Mouse (Mus musculus) midbrain, postnatal 0 days (tissue): ENCODE results near the gene 1700088E04Rik. TPM values are rescaled to one million over a fixed set of nuclear protein-coding genes. Genes with fewer than 3 reads are reported as not detected.

Experiments used
- ATAC-seq: fragments of 200-750 bp; cut with Nextera tagmentation; 2 replicates; pipeline ENCODE4 v1.8.0; 2017; ENCODE audit warnings: moderate number of reproducible peaks, mild to moderate bottlenecking, moderate TSS enrichment, moderate library complexity; ENCODE audit not compliant: low FRiP score
- DNase-seq: peaks from one replicate; pipeline ENCODE4 v3.0.0-alpha.2; 2015; ENCODE audit warnings: low spot score
- H3K27ac ChIP-seq: fragments of 300-500 bp; sonication (generic); 2 replicates; pipeline ENCODE4 v1.5.1; 2014; ENCODE audit warnings: low read depth, mild to moderate bottlenecking, low read length, mixed read lengths
- H3K27me3 ChIP-seq: fragments of 300-500 bp; sonication (generic); 2 replicates; pipeline ENCODE4 v1.6.1; 2014; ENCODE audit warnings: low read length, control low read depth, mixed read lengths; ENCODE audit not compliant: insufficient read depth
- H3K36me3 ChIP-seq: fragments of 300-500 bp; sonication (generic); 2 replicates; pipeline ENCODE4 v1.6.1; 2014; ENCODE audit warnings: low read length, control low read depth, mixed read lengths; ENCODE audit not compliant: insufficient read depth
- H3K4me1 ChIP-seq: fragments of 300-500 bp; sonication (generic); 2 replicates; pipeline ENCODE4 v1.6.1; 2014; ENCODE audit warnings: mild to moderate bottlenecking, control low read depth, antibody characterized with exemption, low read length, mixed read lengths; ENCODE audit not compliant: insufficient read depth
- H3K4me2 ChIP-seq: fragments of 300-500 bp; sonication (generic); 2 replicates; pipeline ENCODE4 v1.6.1; 2014; ENCODE audit warnings: low read depth, mild to moderate bottlenecking, low read length, mixed read lengths; ENCODE audit not compliant: poor library complexity, severe bottlenecking
- H3K4me3 ChIP-seq: fragments of 300-500 bp; sonication (generic); 2 replicates; pipeline ENCODE4 v1.5.1; 2014; ENCODE audit warnings: low read depth, mild to moderate bottlenecking, low read length, moderate library complexity
- H3K9ac ChIP-seq: fragments of 300-500 bp; sonication (generic); replicated peaks from 2 replicates; pipeline ENCODE4 v1.6.1; 2014; ENCODE audit warnings: mild to moderate bottlenecking, low read length, moderate library complexity, mixed read lengths; ENCODE audit not compliant: poor library complexity, severe bottlenecking
- H3K9me3 ChIP-seq: fragments of 300-500 bp; sonication (generic); 2 replicates; pipeline ENCODE4 v1.6.1; 2016; ENCODE audit warnings: low read length, control low read depth
- CTCF ChIP-seq: IDR thresholded peaks from 2 replicates; pipeline ENCODE4 v1.5.1; 2016; ENCODE audit warnings: antibody characterized with exemption, mild to moderate bottlenecking
- WGBS: fragments of 180-500 bp; shearing (Covaris S2); extraction: QIAGEN DNeasy Blood & Tissue Kit; methylation state at CpG from one replicate; pipeline ENCODE4 v1.1.7; 2014; 5-methylcytosine and 5-hydroxymethylcytosine counted together
- polyA plus RNA-seq: library from polyadenylated mRNA; unstranded; fragments of >200 nt; fragmentation: Nextera tagmentation; extraction: Ambion mirVana; gene quantifications from 2 replicates; pipeline ENCODE4 v1.2.1, GENCODE M21; 2015
- total RNA-seq: library from RNA; depleted of rRNA; stranded (reverse); fragments of >200 nt; gene quantifications from 2 replicates; pipeline ENCODE4 v1.2.3, GENCODE M21; 2014; rRNA removed

Gene 1700088E04Rik
- total and polyA plus RNA-seq, 2 experiments from 2014 or later: 11.7 to 21.6 TPM

- Histone ChIP-seq H3K9me3 (no peaks in the 10 kb centered on the region), H3K4me1 (no peaks in the 10 kb centered on the region), H3K27me3 (no peaks in the 10 kb centered on the region), H3K4me3 (no peak overlapping the region), H3K27ac (no peak overlapping the region), H3K9ac (no peak overlapping the region), H3K36me3 (peaks cover 60% of the 10 kb centered on the region), H3K4me2 (no peak overlapping the region)
- WGBS: 96% methylated on average over 7 of the region's 7 CpGs
- DNase-seq: no peak
- ATAC-seq: no peak
- TF ChIP-seq CTCF: no peak
Measured at GRCm38 (mm10) chr15:79079567-79079966, 61.5 kb downstream of the 1700088E04Rik start.

Other genes with a start within 250 kb of the 1700088E04Rik start
- gene Gm49510, start 241.6 kb downstream of the 1700088E04Rik start, total RNA-seq: 1.7 TPM in 1 of 2 replicates, not detected in the other
- 0.17 TPM in 1 of 2 replicates, not detected in the other for gene Gm49510, start 241.6 kb downstream of the 1700088E04Rik start, polyA plus RNA-seq
- 4.2 and 4.5 TPM in 2 replicates for gene Sh3bp1, start 241.5 kb downstream of the 1700088E04Rik start, total RNA-seq
- 4.0 and 4.7 TPM in 2 replicates for gene Sh3bp1, start 241.5 kb downstream of the 1700088E04Rik start, polyA plus RNA-seq
- 350 and 364 TPM in 2 replicates for gene Pdxp, start 227.3 kb downstream of the 1700088E04Rik start, total RNA-seq
- 171 and 181 TPM in 2 replicates for gene Pdxp, start 227.3 kb downstream of the 1700088E04Rik start, polyA plus RNA-seq
- 35.4 and 46.2 TPM in 2 replicates for gene Lgals1, start 214.5 kb downstream of the 1700088E04Rik start, total RNA-seq
- 69.7 and 76.8 TPM in 2 replicates for gene Lgals1, start 214.5 kb downstream of the 1700088E04Rik start, polyA plus RNA-seq
- 8.1 and 17.1 TPM in 2 replicates for gene Nol12, start 206.3 kb downstream of the 1700088E04Rik start, total RNA-seq
- 64.0 and 69.5 TPM in 2 replicates for gene Nol12, start 206.3 kb downstream of the 1700088E04Rik start, polyA plus RNA-seq
- gene Triobp, start 193.5 kb downstream of the 1700088E04Rik start, total RNA-seq: 40.0 and 53.3 TPM in 2 replicates
- 24.7 and 28.4 TPM in 2 replicates for gene Triobp, start 193.5 kb downstream of the 1700088E04Rik start, polyA plus RNA-seq
- gene H1f0, start 112.8 kb downstream of the 1700088E04Rik start, total RNA-seq: 132 and 136 TPM in 2 replicates
- gene H1f0, start 112.8 kb downstream of the 1700088E04Rik start, polyA plus RNA-seq: 135 and 144 TPM in 2 replicates
- gene Galr3, start 99.4 kb downstream of the 1700088E04Rik start, total RNA-seq: 3.3 and 3.9 TPM in 2 replicates
- 0.25 and 0.32 TPM in 2 replicates for gene Galr3, start 99.4 kb downstream of the 1700088E04Rik start, polyA plus RNA-seq
- gene Ankrd54, start 78.4 kb downstream of the 1700088E04Rik start, total RNA-seq: 53.5 and 57.5 TPM in 2 replicates
- 44.5 and 45.5 TPM in 2 replicates for gene Ankrd54, start 78.4 kb downstream of the 1700088E04Rik start, polyA plus RNA-seq
- 197 and 205 TPM in 2 replicates for gene Eif3l, start 66.1 kb downstream of the 1700088E04Rik start, total RNA-seq
- 160 and 168 TPM in 2 replicates for gene Eif3l, start 66.1 kb downstream of the 1700088E04Rik start, polyA plus RNA-seq
- gene Micall1, start 32.4 kb downstream of the 1700088E04Rik start, total RNA-seq: 33.4 and 35.5 TPM in 2 replicates
- gene Micall1, start 32.4 kb downstream of the 1700088E04Rik start, polyA plus RNA-seq: 8.9 and 10.3 TPM in 2 replicates
- gene Polr2f, start 244 bp downstream of the 1700088E04Rik start, total RNA-seq: 59.7 and 67.5 TPM in 2 replicates
- 341 and 344 TPM in 2 replicates for gene Polr2f, start 244 bp downstream of the 1700088E04Rik start, polyA plus RNA-seq
- gene Sox10, start 24.0 kb upstream of the 1700088E04Rik start, total RNA-seq: 19.2 and 21.1 TPM in 2 replicates
- 6.8 and 8.9 TPM in 2 replicates for gene Sox10, start 24.0 kb upstream of the 1700088E04Rik start, polyA plus RNA-seq
- 65.8 and 81.1 TPM in 2 replicates for gene Pick1, start 87.9 kb upstream of the 1700088E04Rik start, total RNA-seq
- gene Pick1, start 87.9 kb upstream of the 1700088E04Rik start, polyA plus RNA-seq: 78.1 and 84.2 TPM in 2 replicates
- gene Gm49486, start 88.1 kb upstream of the 1700088E04Rik start, total RNA-seq: 1.8 and 3.7 TPM in 2 replicates
- gene Gm49486, start 88.1 kb upstream of the 1700088E04Rik start, polyA plus RNA-seq: 1.1 and 2.0 TPM in 2 replicates
- 0.93 TPM in 1 of 2 replicates, not detected in the other for gene Slc16a8, start 113.5 kb upstream of the 1700088E04Rik start, total RNA-seq
- gene Slc16a8, start 113.5 kb upstream of the 1700088E04Rik start, polyA plus RNA-seq: 0.45 and 0.54 TPM in 2 replicates
- gene Baiap2l2, start 144.3 kb upstream of the 1700088E04Rik start, total RNA-seq: 3.0 and 3.1 TPM in 2 replicates
- gene Baiap2l2, start 144.3 kb upstream of the 1700088E04Rik start, polyA plus RNA-seq: 8.0 and 8.5 TPM in 2 replicates
- 26.8 and 35.3 TPM in 2 replicates for gene Pla2g6, start 187.1 kb upstream of the 1700088E04Rik start, total RNA-seq
- 14.5 and 17.6 TPM in 2 replicates for gene Pla2g6, start 187.1 kb upstream of the 1700088E04Rik start, polyA plus RNA-seq
- 4.0 and 5.4 TPM in 2 replicates for gene Maff, start 205.4 kb upstream of the 1700088E04Rik start, total RNA-seq
- 0.93 and 1.2 TPM in 2 replicates for gene Maff, start 205.4 kb upstream of the 1700088E04Rik start, polyA plus RNA-seq